Mouse (Mus musculus) testis, adult 2 months (tissue): ENCODE results near the gene Phykpl.

Source experiments
- CTCF ChIP-seq: fragments of 200-500 bp; IDR thresholded peaks from 2 replicates; pipeline ENCODE4 v1.5.1; 2012; ENCODE audit warnings: low read depth, mild to moderate bottlenecking, inconsistent platforms, low read length, moderate library complexity; ENCODE audit not compliant: control insufficient read depth, insufficient read depth, insufficient replicate concordance
- POLR2A ChIP-seq: fragments of 200-500 bp; IDR thresholded peaks from 2 replicates; pipeline ENCODE4 v1.6.1; 2012; ENCODE audit warnings: low read depth, mild to moderate bottlenecking, inconsistent platforms, low read length, moderate library complexity; ENCODE audit not compliant: control insufficient read depth

DNA sequence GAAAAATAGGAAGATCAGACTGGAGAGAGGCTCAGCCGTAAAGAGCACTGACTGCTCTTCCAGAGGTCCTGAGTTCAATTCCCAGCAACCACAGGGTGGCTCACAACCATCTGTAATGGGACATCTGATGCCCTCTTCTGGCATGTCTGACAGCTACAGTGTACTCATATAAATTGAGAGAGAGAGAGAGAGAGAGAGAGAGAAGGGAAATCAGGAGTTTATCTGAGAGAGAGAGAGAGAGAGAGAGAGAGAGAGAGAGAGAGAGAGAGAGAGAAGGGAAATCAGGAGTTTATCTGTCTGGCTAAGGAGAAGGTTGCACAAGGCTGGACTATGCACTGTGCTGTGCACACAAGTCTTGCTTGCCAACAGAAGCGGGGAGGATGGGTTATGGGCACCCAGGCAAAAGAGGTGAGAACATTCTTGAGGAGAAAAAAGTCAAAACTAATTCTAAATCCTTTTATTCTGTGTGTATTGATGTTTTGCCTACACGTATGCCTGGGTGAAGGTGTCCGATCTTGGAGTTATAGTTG lies 68.4 kb downstream of the Phykpl start:
- TF ChIP-seq CTCF (no peak), POLR2A (no peak)
